Mouse (Mus musculus) heart, postnatal 36 days (tissue): ENCODE measurements around the gene Urb1. TPM values are rescaled to one million over a fixed set of nuclear protein-coding genes. Genes with fewer than 3 reads are reported as not detected.

Source experiments
- DNase-seq, 2 experiments: peaks; one replicate each; pipeline ENCODE4 v3.0.0; 2021 to 2022
- intact Hi-C: fragments of 180-260 bp; cut with DNase I; formaldehyde crosslinking; loops from one replicate; pipeline ENCODE4 v1.15.1; 2025
- total RNA-seq, 2 experiments: library from RNA; stranded (reverse); gene quantifications; 2 replicates each; pipeline ENCODE4 v1.2.3; 2021

Urb1 gene
- total RNA-seq, 2 experiments from 2014 or later = 6.1 to 6.6 TPM

DNA sequence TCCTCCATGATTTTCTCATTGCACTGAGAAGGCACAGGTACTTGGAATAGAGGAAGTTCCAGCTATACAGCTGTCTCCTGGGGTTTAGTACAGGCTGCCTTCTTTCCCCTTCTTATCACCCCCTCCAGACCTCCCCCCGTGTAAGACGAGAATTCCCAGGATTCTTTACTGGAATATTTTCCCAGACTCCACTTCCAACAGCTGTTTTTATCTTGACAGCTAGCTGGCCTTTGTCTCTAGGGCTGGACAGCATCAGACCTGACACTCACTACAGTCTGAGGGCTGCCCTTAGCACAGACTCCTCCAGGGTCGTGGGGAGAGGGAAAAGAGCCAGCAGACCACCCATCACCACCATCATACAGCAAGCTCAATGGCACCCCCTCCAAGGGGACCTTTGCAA lies 103.9 kb downstream of the Urb1 start:
- intact Hi-C loops = no loop called here
- peak; percentile 19 to 39 for DNase-seq

DNA sequence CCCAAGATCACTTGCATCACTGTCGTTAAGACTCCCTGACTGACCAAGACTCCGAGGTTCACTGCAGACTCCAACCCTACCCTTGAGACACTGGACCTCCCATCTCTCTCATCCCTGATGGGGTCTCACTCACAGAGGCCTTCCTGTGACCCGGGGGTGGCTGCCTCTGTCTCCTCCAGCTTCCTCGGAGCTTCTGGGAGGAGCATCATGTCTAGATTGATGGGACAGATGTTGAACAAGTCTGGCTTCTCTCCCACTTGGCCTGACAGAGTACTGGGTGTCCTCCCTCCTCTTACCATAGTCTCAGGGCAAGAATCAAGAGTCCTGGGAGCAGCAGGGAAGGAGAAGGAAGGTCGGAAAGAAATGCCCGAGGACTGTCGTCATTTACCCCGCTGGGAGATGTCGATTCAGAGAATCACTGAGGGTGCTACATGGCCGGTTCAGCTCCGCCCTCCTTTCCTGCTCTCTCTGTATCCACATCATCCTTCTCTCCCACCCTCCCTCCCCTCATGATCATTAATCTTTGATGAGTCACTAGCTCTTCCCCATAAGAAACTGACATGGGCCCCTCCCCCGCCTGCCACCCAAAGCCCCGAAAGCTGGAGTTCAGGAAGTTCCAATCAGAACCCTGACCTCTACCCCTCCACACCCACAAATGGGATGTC lies 105.9 kb downstream of the Urb1 start:
- DNase-seq = peak in 1 of 2 experiments; percentile 11
- intact Hi-C loops = no loop called here

DNA sequence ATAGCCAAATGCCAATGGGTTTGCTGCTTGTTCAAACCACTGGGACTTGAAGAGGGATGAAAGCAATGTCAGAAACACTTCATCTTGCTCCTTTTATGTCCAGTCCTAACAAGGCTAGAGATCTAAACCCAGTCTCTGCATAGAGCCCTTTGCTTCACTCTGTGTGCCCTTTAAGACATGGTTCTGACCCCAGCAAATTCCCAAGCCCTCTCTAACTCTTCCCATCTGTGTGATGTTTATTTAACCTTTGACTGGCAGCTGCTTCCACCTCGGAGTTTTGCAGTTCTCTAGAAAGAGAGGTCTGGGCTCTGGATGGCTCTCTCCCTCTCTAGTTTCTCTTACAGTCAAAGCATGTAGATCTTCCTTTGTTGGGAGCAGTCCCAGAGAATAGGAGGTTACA lies 106.6 kb downstream of the Urb1 start:
- DNase-seq = no peak
- intact Hi-C loops = no loop called here

DNA sequence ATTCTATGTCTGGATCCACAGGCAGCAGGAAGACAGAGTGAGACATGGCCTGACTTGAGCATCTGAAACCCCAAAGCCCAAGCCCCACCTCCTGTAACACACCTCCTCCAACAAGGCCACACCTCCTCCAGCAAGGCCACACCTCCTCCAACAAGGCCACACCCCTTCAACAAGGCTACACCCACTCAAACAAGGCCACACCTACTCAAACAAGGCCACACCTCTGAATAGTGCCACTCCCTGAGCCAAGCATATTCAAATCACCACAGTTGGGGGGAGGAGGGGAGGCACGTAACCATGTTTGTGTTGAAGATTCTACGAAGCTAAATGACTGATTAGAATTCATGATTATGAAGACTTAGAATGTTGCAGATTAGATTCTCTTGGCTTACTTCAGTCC lies 108.7 kb downstream of the Urb1 start:
- intact Hi-C loops = no loop called here
- no peak for DNase-seq

Other genes starting within 250 kb of the Urb1 start
- gene Mis18a, start 83.0 kb downstream of the Urb1 start, total RNA-seq = 1 to 10 TPM; 2.7 to 4.8 TPM
- gene Mrap, start 72.2 kb downstream of the Urb1 start, total RNA-seq = 10 to 100 TPM; 14.2 to 14.7 TPM
- gene Eva1c, start 16.3 kb upstream of the Urb1 start, total RNA-seq = 1 to 10 TPM; 1.1 to 1.4 TPM
- gene Cfap298, start 124.7 kb upstream of the Urb1 start, total RNA-seq = 10 to 100 TPM; 27.0 to 28.5 TPM
- gene Synj1, start 200.9 kb upstream of the Urb1 start, total RNA-seq = 10 to 100 TPM; 29.1 to 29.6 TPM
- gene Paxbp1, start 234.1 kb upstream of the Urb1 start, total RNA-seq = 10 to 100 TPM; 13.1 to 13.5 TPM